Mouse (Mus musculus) heart, postnatal 0 days (tissue): Measurements from ENCODE around the gene Pias4. TPM values are rescaled to one million over a fixed set of nuclear protein-coding genes. Genes with fewer than 3 reads are reported as not detected.
"Not testable (repeated sequence)": the region's sequence is repeated elsewhere in the genome, so short reads cannot be mapped to it uniquely, and the experiment has no call there.

Experiments
- ATAC-seq: fragments of 200-750 bp; cut with Nextera tagmentation; 2 replicates; pipeline ENCODE4 v1.8.0; 2017; ENCODE audit warnings: low read depth, moderate number of reproducible peaks, moderate library complexity; ENCODE audit not compliant: insufficient read depth
- DNase-seq: peaks from one replicate; pipeline ENCODE4 v3.0.0-alpha.2; 2016; ENCODE audit warnings: low spot score
- H3K27ac ChIP-seq: fragments of 300-500 bp; sonication (generic); 2 replicates; pipeline ENCODE4 v1.5.1; 2014; ENCODE audit warnings: low read depth, mild to moderate bottlenecking
- H3K27me3 ChIP-seq: fragments of 300-500 bp; sonication (generic); 2 replicates; pipeline ENCODE4 v1.6.1; 2014; ENCODE audit warnings: low read length, mixed read lengths; ENCODE audit not compliant: control insufficient read depth, insufficient read depth
- H3K36me3 ChIP-seq: fragments of 300-500 bp; sonication (generic); replicated peaks from 2 replicates; pipeline ENCODE4 v1.6.1; 2014; ENCODE audit warnings: low read length, mixed read lengths; ENCODE audit not compliant: control insufficient read depth, insufficient read depth
- H3K4me1 ChIP-seq: fragments of 300-500 bp; sonication (generic); 2 replicates; pipeline ENCODE4 v1.6.1; 2014; ENCODE audit warnings: antibody characterized with exemption; ENCODE audit not compliant: control insufficient read depth, insufficient read depth
- H3K4me2 ChIP-seq: fragments of 300-500 bp; sonication (generic); 2 replicates; pipeline ENCODE4 v1.6.1; 2014; ENCODE audit warnings: low read depth, mild to moderate bottlenecking, low read length, moderate library complexity
- H3K4me3 ChIP-seq: fragments of 300-500 bp; sonication (generic); 2 replicates; pipeline ENCODE4 v1.5.1; 2014; ENCODE audit warnings: low read depth, low read length
- H3K9ac ChIP-seq: fragments of 300-500 bp; sonication (generic); replicated peaks from 2 replicates; pipeline ENCODE4 v1.6.1; 2014; ENCODE audit warnings: low read depth, low read length, mixed read lengths
- H3K9me3 ChIP-seq: fragments of 300-500 bp; sonication (generic); replicated peaks from 2 replicates; pipeline ENCODE4 v1.6.1; 2016; ENCODE audit warnings: low read length; ENCODE audit not compliant: control insufficient read depth
- CTCF ChIP-seq: IDR thresholded peaks from 2 replicates; pipeline ENCODE4 v1.5.1; 2016; ENCODE audit warnings: antibody characterized with exemption, control low read depth, low read depth
- EP300 ChIP-seq: IDR thresholded peaks from 2 replicates; pipeline ENCODE4 v1.6.1; 2016; ENCODE audit warnings: antibody characterized with exemption, low read depth
- WGBS: fragments of 180-500 bp; shearing (Covaris S2); extraction: QIAGEN DNeasy Blood & Tissue Kit; methylation state at CpG from one replicate; pipeline ENCODE4 v1.1.7; 2014; 5-methylcytosine and 5-hydroxymethylcytosine counted together
- polyA plus RNA-seq: library from polyadenylated mRNA; unstranded; fragments of >200 nt; fragmentation: Nextera tagmentation; extraction: Ambion mirVana; gene quantifications from 2 replicates; pipeline ENCODE4 v1.2.1, GENCODE M21; 2015
- total RNA-seq: library from RNA; depleted of rRNA; stranded (reverse); fragments of >200 nt; gene quantifications from 2 replicates; pipeline ENCODE4 v1.2.3, GENCODE M21; 2014; ENCODE audit warnings: low replicate concordance

The Pias4 gene
- total and polyA plus RNA-seq, 2 experiments from 2014 or later: 14.4 to 19.8 TPM

GRCm38 (mm10) chr10:81177958-81178712 is 10.4 kb upstream of the Pias4 start:
- H3K4me1 ChIP-seq: peaks cover 20% of the 10 kb centered on the region
- H3K9ac ChIP-seq: peak overlapping the region; percentile 96
- peak; percentile 5 for DNase-seq
- peaks cover 52% of the 10 kb centered on the region for H3K36me3 ChIP-seq
- H3K4me3 ChIP-seq: peak overlapping the region; percentile 88
- TF ChIP-seq EP300 (no peak), CTCF (no peak)
- 0 out of 2 replicates have a peak overlapping the region, but pooled peaks have one; percentile 95 for H3K27ac ChIP-seq
- H3K27me3 ChIP-seq: no peaks in the 10 kb centered on the region
- WGBS: 42% methylated on average over 14 of the region's 14 CpGs
- peak overlapping the region; percentile 89 for H3K4me2 ChIP-seq
- no peak for ATAC-seq
- no peaks in the 10 kb centered on the region for H3K9me3 ChIP-seq

GRCm38 (mm10) chr10:81177491-81177925 is 9.8 kb upstream of the Pias4 start:
- TF ChIP-seq EP300: no peak
- no peak for TF ChIP-seq CTCF
- ATAC-seq (no peak), DNase-seq (peak; percentile 11)
- Histone ChIP-seq H3K4me3 (peak overlapping the region; percentile 88), H3K4me2 (peak overlapping the region; percentile 89), H3K9me3 (no peaks in the 10 kb centered on the region), H3K27ac (peak overlapping the region; percentile 95), H3K4me1 (peaks cover 20% of the 10 kb centered on the region), H3K27me3 (no peaks in the 10 kb centered on the region), H3K9ac (peak overlapping the region; percentile 96), H3K36me3 (peaks cover 52% of the 10 kb centered on the region)
- WGBS: 3% methylated on average over 16 of the region's 16 CpGs

DNA sequence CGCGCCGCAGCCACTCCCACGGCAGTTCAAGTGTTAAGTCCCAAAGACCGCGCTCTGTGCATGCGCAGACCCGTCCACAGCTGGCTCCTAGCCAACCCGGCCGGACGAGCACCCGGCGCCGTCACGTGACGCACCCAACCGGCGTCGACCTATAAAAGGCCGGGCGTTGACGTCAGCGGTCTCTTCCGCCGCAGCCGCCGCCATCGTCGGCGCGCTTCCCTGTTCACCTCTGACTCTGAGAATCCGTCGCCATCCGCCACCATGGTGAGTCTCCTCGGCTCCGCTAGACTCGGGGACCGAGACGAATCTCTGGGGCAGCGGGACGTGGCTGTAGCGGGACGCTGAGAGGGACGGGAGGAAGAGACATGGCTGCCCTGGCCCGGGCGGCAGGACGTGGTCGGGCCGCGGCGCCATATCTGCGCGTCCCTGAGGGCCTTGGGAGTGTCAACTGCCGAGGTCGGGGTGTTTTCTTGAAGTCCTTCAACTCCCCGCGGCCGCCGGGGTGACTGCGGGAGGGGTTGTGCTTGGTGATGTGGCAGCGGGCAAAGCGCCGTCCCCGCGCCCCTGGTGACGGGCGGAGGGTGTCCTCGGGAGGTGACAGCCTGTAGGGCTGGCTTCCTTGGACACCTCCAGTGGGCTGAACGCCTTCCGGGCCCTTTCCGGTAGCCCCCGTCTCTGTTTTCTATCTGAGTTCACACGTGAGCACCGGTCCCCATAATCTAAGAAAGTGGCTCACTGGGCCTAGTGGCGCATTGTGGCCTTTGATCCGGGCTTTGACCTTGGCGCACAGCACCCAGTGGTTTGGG is 8.9 kb upstream of the Pias4 start, which contains the start of gene Eef2:
Eef2 (plus strand) TSS at position 166 of the 806 bp plus-strand sequence.
- TF ChIP-seq EP300: peak; percentile 94
- TF ChIP-seq CTCF: no peak
- H3K27ac ChIP-seq: peak within 1 kb of the TSS; percentile 95
- ATAC-seq (peak; percentile 85), DNase-seq (peak; percentile 95)
- peak within 1 kb of the TSS; percentile 89 for H3K4me2 ChIP-seq
- H3K9ac ChIP-seq: peak within 1 kb of the TSS; percentile 96
- no peaks in the 10 kb centered on the region for H3K9me3 ChIP-seq
- WGBS: under 1% methylated on average over 77 of the region's 77 CpGs
- no peaks in the 10 kb centered on the region for H3K27me3 ChIP-seq
- peaks cover 44% of the 10 kb centered on the region for H3K36me3 ChIP-seq
- H3K4me1 ChIP-seq: peaks cover 20% of the 10 kb centered on the region
- H3K4me3 ChIP-seq: peak within 1 kb of the TSS; percentile 88

DNA sequence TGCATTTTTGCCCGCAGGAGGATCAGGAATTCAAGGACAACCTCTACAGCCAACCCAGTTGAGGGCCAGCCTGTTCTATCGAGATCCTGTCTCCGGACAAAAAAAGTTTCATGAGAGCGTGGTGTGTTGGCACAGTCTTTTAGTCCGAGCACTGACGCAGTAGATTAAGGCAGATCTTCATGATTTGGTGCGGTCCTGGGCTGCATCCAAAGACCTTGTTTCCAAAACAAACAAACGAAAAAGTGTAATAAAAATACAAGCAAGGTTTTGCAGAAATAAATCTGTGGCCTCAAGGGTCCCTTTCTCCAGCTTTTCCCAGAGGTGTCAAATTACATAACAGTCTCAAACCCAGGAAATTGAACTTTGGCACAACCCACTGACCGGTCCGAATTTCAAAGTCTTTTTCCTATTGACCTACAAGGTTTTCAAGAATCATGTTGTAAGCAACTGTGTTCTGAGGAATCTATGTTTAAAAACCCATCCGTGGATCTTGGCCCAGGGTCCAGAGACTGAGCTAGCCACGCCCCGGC is 8.3 kb upstream of the Pias4 start:
- no peak for DNase-seq
- H3K4me1 ChIP-seq: peaks cover 20% of the 10 kb centered on the region
- H3K4me2 ChIP-seq: peak overlapping the region; percentile 56
- WGBS: 6% methylated on average over 13 of the region's 13 CpGs
- ATAC-seq: peak; percentile 4; the same call in 1 of the 2 replicates
- peaks cover 37% of the 10 kb centered on the region for H3K36me3 ChIP-seq
- no peaks in the 10 kb centered on the region for H3K27me3 ChIP-seq
- no peaks in the 10 kb centered on the region for H3K9me3 ChIP-seq
- H3K9ac ChIP-seq: 0 out of 2 replicates have a peak overlapping the region, but pooled peaks have one; percentile 8
- peak overlapping the region; percentile 88 for H3K4me3 ChIP-seq
- TF ChIP-seq CTCF (no peak), EP300 (no peak)
- H3K27ac ChIP-seq: peak overlapping the region; percentile 95

DNA sequence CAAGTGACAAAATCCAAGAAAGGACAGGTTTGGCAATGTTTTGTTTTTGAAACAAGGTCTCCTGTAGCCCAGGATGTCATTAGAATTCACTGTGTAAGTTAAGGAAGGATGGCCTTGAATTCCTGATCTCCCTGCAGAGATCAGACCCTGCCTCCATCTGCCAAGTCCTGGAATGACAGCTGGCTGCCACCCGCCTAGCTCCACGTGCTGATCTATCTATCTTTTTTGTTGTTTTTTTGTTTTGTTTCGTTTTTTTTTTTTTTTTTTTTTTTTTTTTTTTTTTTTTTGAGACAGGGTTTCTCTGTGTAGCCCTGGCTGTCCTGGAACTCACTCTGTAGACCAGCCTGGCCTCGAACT is 7.6 kb upstream of the Pias4 start:
- peaks cover 20% of the 10 kb centered on the region for H3K4me1 ChIP-seq
- ATAC-seq, H3K9ac ChIP-seq: not testable (repeated sequence)

More for the DNA sequence above, 7.6 kb upstream of the Pias4 start:
- not testable (repeated sequence) for H3K27me3 ChIP-seq, H3K9me3 ChIP-seq, DNase-seq
- peak overlapping the region; percentile 29 for H3K4me3 ChIP-seq
- H3K4me2 ChIP-seq: peak overlapping the region; percentile 53
- H3K27ac ChIP-seq: peak overlapping the region; percentile 95
- peaks cover 31% of the 10 kb centered on the region for H3K36me3 ChIP-seq
- 12% methylated on average over 4 of the region's 4 CpGs for WGBS
